Mouse (Mus musculus) G1E (cell line): Measurements from ENCODE around the gene Grin2d. TPM values are rescaled to one million over a fixed set of nuclear protein-coding genes. Genes with fewer than 3 reads are reported as not detected.

Source experiments
- ATAC-seq: 2 replicates; pipeline ENCODE4 v1.8.0; 2016; ENCODE audit warnings: mild to moderate bottlenecking; ENCODE audit not compliant: insufficient number of reproducible peaks, poor library complexity, low FRiP score, severe bottlenecking; ENCODE audit errors: extremely low read depth
- DNase-seq: peaks from one replicate; pipeline ENCODE4 v3.0.0; 2012; ENCODE audit warnings: low spot score
- H3K27me3 ChIP-seq: 2 replicates; pipeline ENCODE4 v1.6.1; 2012; ENCODE audit warnings: mild to moderate bottlenecking, low read length, inconsistent platforms; ENCODE audit not compliant: insufficient read depth
- H3K36me3 ChIP-seq: replicated peaks from 2 replicates; pipeline ENCODE3; 2012; ENCODE audit warnings: mild to moderate bottlenecking, inconsistent platforms
- H3K4me1 ChIP-seq: 2 replicates; pipeline ENCODE4 v1.6.1; 2012; ENCODE audit warnings: low read depth, low read length, inconsistent platforms, mixed read lengths; ENCODE audit not compliant: insufficient read depth
- H3K4me3 ChIP-seq: 2 replicates; pipeline ENCODE4 v1.5.1; 2012; ENCODE audit warnings: low read depth, mild to moderate bottlenecking, inconsistent platforms, low read length, moderate library complexity, mixed read lengths
- H3K9me3 ChIP-seq: replicated peaks from 2 replicates; pipeline ENCODE4 v1.6.1; 2012; ENCODE audit warnings: inconsistent platforms
- CTCF ChIP-seq: IDR thresholded peaks from 2 replicates; pipeline ENCODE4 v1.5.1; 2012; ENCODE audit warnings: low read depth, low read length, inconsistent platforms, mixed read lengths
- GATA1 ChIP-seq: IDR thresholded peaks from 2 replicates; pipeline ENCODE4 v1.6.1; 2012; ENCODE audit warnings: borderline replicate concordance, low read length, inconsistent platforms, mixed read lengths
- GATA2 ChIP-seq: IDR thresholded peaks from 2 replicates; pipeline ENCODE4 v1.6.1; 2012; ENCODE audit warnings: low read depth, low read length, inconsistent platforms, borderline replicate concordance
- POLR2AphosphoS5 ChIP-seq: IDR thresholded peaks from 2 replicates; pipeline ENCODE4 v1.6.1; 2012; ENCODE audit warnings: low read depth, low read length, inconsistent platforms; ENCODE audit not compliant: insufficient replicate concordance
- TAL1 ChIP-seq: conservative IDR thresholded peaks from 2 replicates; pipeline ENCODE4 v1.6.1; 2012; ENCODE audit warnings: low read depth, low read length, inconsistent platforms, mixed read lengths
- polyA plus RNA-seq: library from polyadenylated mRNA; stranded (reverse); fragments of >175 nt; gene quantifications from 2 replicates; pipeline ENCODE4 v1.2.3, GENCODE M21; 2012
- total RNA-seq, 2 experiments: library from RNA; stranded (forward) in 1 of 2; stranded (reverse) in 1 of 2; fragments of 200-1000 nt in 1 of 2; fragments of >200 nt in 1 of 2; fragmentation: Nextera tagmentation in 1 of 2; gene quantifications; 2 replicates each; pipeline ENCODE4 v1.2.3; 2014 to 2017

The Grin2d gene
- total and polyA plus RNA-seq, 3 experiments: 0.01 to 0.11 TPM; not detected in 1

DNA sequence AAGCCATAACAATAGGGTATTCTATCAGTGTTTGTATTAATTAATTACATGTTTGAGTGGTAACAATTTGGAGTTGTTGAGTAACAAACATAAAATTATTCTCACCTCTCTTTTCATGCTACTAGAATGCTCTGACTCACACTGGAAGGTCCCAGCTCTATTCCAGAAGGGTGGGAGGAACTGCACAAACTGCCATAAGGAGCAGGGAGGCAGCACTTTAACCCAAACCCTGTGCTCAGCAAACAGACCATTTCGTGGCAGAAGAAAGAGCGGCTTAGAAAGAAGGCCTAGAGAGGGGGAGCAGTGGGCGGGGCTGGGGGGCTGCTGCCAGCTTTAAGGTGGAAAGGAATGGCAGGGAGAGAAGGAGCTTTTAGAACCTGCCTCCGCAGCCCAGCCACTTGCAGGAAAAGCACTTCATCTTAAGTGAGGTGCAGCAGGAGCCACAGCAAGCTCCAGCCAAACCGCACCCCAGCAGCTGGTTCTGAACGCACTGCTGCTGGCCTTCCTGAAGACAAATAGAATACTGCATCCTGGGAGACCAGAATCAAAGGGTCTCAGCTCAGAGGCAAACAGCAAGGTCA lies 29.6 kb downstream of the Grin2d start:
- ATAC-seq: no peak
- TF ChIP-seq GATA1 (no peak), GATA2 (no peak), POLR2AphosphoS5 (no peak), TAL1 (no peak), CTCF (no peak)
- Histone ChIP-seq H3K9me3 (no peaks in the 10 kb centered on the region), H3K4me3 (no peak overlapping the region), H3K36me3 (no peaks in the 10 kb centered on the region), H3K4me1 (no peaks in the 10 kb centered on the region), H3K27me3 (peaks cover 34% of the 10 kb centered on the region)
- no peak for DNase-seq

DNA sequence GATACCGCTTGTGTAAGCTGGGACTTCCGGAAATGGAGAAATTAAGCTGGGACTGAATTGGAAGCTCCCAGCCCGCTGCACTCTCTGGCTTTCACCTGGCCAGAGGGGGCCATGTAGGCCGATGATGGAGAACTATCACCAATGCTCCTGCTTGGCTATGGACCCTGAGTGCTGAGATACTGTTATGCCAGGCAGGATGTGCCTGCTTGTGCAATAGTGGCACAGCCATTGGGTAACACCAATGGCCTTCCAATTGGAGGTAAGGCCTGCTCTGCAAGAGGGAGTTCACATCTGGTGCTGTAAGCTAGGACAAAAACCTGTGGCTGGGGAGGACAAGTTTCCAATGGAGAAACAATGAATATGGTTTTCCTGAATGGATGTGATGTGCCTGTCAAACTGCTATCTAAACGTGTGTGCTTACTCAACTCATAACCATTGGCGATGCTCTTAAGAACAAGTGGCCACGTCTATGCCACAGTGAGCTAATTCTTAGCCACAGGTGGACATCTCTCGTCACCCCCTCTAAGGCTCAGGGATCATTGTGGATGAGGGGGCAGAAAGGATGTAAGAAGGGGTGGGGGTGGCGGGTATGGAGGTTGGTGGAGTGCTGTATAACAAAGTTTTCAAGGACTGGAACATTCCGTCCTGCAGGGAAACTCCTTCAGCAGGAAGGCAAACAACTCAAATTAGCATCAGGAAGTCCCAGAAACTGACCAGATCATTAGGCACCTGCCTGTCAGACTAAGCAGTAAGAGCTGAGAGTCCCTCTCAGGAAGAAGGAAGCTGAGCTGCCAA lies 35.0 kb downstream of the Grin2d start:
- Histone ChIP-seq H3K27me3 (peaks cover 38% of the 10 kb centered on the region), H3K36me3 (no peaks in the 10 kb centered on the region), H3K4me3 (no peak overlapping the region), H3K9me3 (no peaks in the 10 kb centered on the region), H3K4me1 (no peaks in the 10 kb centered on the region)
- ATAC-seq: no peak
- no peak for DNase-seq
- TF ChIP-seq GATA1 (no peak), TAL1 (no peak), CTCF (no peak), POLR2AphosphoS5 (no peak), GATA2 (no peak)

DNA sequence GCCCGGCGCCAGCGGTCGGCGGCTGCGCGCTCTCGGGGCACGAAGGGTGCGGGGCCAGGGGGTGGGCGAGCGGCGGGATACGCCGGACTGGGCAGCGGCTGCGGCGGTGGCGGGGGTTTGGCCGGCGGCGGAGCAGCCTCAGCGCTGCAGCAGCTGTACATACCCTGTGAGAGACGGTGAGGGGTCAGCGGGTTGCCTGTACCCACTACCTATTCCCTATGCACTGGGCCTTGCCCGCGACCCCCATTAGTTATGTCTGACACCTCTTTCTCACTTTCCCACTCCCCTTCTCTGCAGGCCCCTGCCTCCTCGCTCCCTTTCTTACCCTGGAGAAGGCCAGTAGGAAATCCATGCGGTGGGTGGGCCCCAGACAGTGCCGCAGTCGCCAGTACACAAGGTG lies 44.3 kb downstream of the Grin2d start:
- no peak for ATAC-seq
- H3K4me1 ChIP-seq: peaks cover 25% of the 10 kb centered on the region
- peaks cover 27% of the 10 kb centered on the region for H3K9me3 ChIP-seq
- peaks cover 12% of the 10 kb centered on the region for H3K36me3 ChIP-seq
- H3K27me3 ChIP-seq: peaks cover 2% of the 10 kb centered on the region; the same call in 1 of the 2 replicates
- DNase-seq: no peak
- H3K4me3 ChIP-seq: peak overlapping the region; percentile 13; the same call in 1 of the 2 replicates
- TF ChIP-seq GATA1 (no peak), GATA2 (no peak), POLR2AphosphoS5 (no peak), TAL1 (no peak), CTCF (no peak)

DNA sequence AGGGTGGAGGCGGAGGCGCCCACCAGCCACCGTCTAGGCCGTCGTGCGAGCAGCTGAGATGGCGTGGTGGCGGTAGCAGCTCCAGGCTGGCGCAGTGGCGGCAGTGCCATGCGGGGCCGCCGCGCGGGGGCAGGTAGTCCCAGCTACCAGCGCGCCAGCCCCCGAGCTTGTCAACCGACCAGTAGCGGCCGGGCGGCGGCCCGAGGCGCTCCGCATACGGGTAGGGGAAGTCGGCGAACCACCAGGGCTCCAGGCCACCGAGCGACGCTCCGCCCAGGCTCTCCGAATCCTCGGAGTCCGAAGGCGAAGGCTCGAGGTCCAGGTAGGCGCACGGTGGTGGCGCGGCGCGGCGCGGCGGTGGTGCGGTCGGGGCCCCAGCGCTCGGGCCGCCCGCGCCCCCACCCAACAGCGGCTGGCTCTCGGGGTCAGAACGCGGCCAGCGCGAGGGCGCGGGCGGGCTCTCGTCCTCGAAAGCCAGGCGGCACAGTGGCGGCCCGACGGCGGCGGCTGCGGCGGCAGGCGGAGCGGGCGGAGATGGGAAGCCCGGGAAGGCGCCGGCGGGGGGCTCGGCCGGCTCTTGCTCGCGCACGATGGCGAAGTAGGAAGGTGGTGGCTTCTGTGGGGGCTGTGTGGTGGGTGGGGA lies 44.9 kb downstream of the Grin2d start:
- ATAC-seq: no peak
- Histone ChIP-seq H3K27me3 (peaks cover 2% of the 10 kb centered on the region; the same call in 1 of the 2 replicates), H3K4me3 (peak overlapping the region; percentile 13; the same call in 1 of the 2 replicates), H3K36me3 (peaks cover 18% of the 10 kb centered on the region), H3K9me3 (peaks cover 27% of the 10 kb centered on the region), H3K4me1 (peaks cover 31% of the 10 kb centered on the region)
- no peak for DNase-seq
- TF ChIP-seq GATA1 (no peak), POLR2AphosphoS5 (no peak), CTCF (no peak), GATA2 (no peak), TAL1 (no peak)

DNA sequence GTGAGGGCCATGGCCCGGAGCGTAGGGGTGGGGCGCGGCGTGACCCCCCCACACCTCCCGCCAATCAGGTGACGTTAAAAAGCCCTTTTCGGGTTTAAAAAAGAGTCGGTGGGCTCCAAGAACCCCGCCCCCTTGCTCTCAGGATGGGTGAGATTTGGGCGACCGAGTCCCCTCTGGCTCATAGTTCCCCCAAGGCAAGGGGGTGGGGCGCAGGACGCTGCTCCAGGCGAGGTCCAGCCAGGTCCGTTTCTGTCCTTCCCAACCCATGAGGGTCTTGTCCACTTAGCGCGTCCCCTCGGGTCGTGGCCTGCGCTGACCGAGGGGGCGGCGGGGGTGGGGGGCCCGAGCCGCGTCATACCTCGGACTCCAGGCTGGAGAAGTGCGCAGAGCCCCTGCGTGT lies 45.8 kb downstream of the Grin2d start:
- peaks cover 36% of the 10 kb centered on the region for H3K4me1 ChIP-seq
- no peak overlapping the region; the same call in 1 of the 2 replicates for H3K4me3 ChIP-seq
- H3K9me3 ChIP-seq: peaks cover 27% of the 10 kb centered on the region
- H3K36me3 ChIP-seq: peaks cover 27% of the 10 kb centered on the region
- DNase-seq (no peak), ATAC-seq (no peak)
- H3K27me3 ChIP-seq: peaks cover 2% of the 10 kb centered on the region; the same call in 1 of the 2 replicates
- TF ChIP-seq TAL1 (no peak), POLR2AphosphoS5 (no peak), GATA1 (no peak), GATA2 (no peak), CTCF (no peak)

DNA sequence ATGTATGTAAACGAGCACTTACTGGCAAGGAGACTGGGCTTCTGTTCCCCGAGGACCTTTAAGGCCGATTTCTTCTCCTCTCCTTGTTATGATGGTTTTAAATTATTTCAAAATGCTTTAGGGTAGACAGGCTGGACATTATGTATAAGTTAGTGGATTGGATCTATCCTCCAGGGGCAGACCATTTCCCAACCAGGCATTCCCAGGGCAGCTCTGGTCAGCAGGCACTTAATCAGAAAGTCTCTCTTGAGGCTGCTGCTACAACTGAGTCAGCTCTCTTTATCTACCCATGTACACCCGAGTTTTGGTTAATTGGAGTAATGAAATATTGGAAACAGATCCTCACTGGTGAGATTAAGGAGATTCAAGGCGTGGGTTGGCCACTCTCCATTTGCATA lies 47.1 kb downstream of the Grin2d start:
- no peak for DNase-seq
- no peak for ATAC-seq
- Histone ChIP-seq H3K9me3 (peaks cover 27% of the 10 kb centered on the region), H3K27me3 (peaks cover 2% of the 10 kb centered on the region; the same call in 1 of the 2 replicates), H3K4me1 (peaks cover 47% of the 10 kb centered on the region), H3K4me3 (peak overlapping the region; percentile 86), H3K36me3 (peaks cover 40% of the 10 kb centered on the region)
- TF ChIP-seq POLR2AphosphoS5: no peak
- no peak for TF ChIP-seq GATA2
- no peak for TF ChIP-seq CTCF
- no peak for TF ChIP-seq GATA1
